Mouse (Mus musculus): Measurements from ENCODE around the gene Epb41l1. TPM values are rescaled to one million over a fixed set of nuclear protein-coding genes. Genes with fewer than 3 reads are reported as not detected.

The Epb41l1 gene
- polyA plus RNA-seq, 1 experiment from 2014 or later = 3.1 TPM

DNA sequence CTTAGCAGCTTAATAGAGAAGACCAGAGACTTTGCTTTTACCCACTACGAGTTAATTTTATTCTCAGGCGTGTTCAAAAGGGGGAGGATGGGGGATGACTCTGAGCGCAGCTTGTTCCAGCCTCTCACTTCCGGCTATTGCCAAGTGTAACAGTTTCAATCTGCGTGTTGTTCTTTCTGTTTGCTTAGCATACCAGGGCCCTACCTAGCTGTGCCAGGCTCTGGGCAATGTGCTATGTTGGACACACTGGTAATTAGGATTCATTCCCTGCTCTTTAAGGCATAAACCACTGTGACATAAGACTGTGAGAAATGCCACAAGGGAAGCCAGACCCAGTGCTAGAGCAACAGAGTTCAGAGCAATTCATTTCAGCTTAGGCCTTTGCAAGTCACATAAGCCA is 142.8 kb downstream of the Epb41l1 start:
- Histone ChIP-seq H3K4me3 (ENCODE audit: low read depth, low read length) (no peak overlapping the region), H3K27me3 (ENCODE audit: control insufficient read depth, insufficient read depth, low read length) (no peaks in the 10 kb centered on the region), H3K9ac (ENCODE audit: low read length) (no peak overlapping the region), H3K9me3 (ENCODE audit: control insufficient read depth, low read length) (no peaks in the 10 kb centered on the region), H3K27ac (ENCODE audit: low read depth, low read length) (no peak overlapping the region), H3K36me3 (ENCODE audit: control insufficient read depth, insufficient read depth, low read length) (peaks cover 3% of the 10 kb centered on the region; the same call in 1 of the 2 replicates), H3K4me2 (ENCODE audit: low read depth, low read length, severe bottlenecking) (no peak overlapping the region), H3K4me1 (replicated peaks; ENCODE audit: control insufficient read depth, insufficient read depth, low read length) (no peaks in the 10 kb centered on the region)
- no peak for DNase-seq (ENCODE audit: low spot score)
- 96% methylated on average over 5 of the region's 5 CpGs for WGBS
- ATAC-seq (replicated peaks; ENCODE audit: low FRiP score) = no peak

DNA sequence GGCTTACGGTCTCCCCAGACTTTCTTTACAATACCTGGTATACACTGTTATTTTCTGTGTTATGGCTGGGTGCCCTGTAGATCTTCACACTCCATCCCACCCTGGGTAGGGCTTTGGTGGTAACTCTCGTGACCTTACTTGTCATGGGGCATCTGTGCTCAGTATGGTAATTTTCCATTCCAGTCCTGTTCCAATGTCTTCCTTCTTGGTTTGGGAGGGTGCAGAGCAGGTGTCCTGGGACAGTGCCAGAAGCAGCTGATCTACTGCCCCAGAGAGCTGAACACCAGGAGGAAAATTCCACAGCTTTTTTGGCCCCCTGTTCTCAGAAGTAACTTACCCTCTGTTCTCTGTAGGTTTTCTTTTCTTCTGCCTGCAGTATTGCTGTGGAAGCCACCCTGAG is 145.8 kb downstream of the Epb41l1 start:
- Histone ChIP-seq H3K27me3 (ENCODE audit: control insufficient read depth, insufficient read depth, low read length) (no peaks in the 10 kb centered on the region), H3K4me1 (replicated peaks; ENCODE audit: control insufficient read depth, insufficient read depth, low read length) (no peaks in the 10 kb centered on the region), H3K9me3 (ENCODE audit: control insufficient read depth, low read length) (no peaks in the 10 kb centered on the region), H3K4me3 (ENCODE audit: low read depth, low read length) (no peak overlapping the region), H3K9ac (ENCODE audit: low read length) (no peak overlapping the region), H3K27ac (ENCODE audit: low read depth, low read length) (no peak overlapping the region), H3K36me3 (ENCODE audit: control insufficient read depth, insufficient read depth, low read length) (peaks cover 3% of the 10 kb centered on the region; the same call in 1 of the 2 replicates), H3K4me2 (ENCODE audit: low read depth, low read length, severe bottlenecking) (no peak overlapping the region)
- 92% methylated on average over 2 of the region's 2 CpGs for WGBS
- DNase-seq (ENCODE audit: low spot score) (no peak), ATAC-seq (replicated peaks; ENCODE audit: low FRiP score) (no peak)

DNA sequence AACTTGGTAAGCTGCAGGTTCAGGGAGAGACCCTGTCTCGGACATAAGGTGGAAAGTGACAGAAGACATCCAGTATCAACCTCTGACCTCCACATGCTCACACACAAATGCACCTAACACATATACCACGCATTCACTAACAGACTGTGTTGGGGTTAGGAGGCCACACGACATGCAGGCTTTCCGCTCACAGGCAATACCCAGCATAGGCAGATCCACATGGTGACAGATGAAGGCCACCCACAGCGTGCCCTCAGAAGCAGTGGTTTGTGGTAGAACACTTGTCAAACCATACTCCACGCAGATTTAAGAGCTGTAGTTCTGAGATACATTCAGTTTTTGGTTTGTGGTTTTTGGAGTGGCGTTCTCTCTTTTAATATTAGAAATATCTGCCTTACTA is 147.9 kb downstream of the Epb41l1 start:
- DNase-seq (ENCODE audit: low spot score) (no peak), ATAC-seq (replicated peaks; ENCODE audit: low FRiP score) (no peak)
- no peak overlapping the region for H3K27ac ChIP-seq (ENCODE audit: low read depth, low read length)
- no peaks in the 10 kb centered on the region for H3K9me3 ChIP-seq (ENCODE audit: control insufficient read depth, low read length)
- peaks cover 3% of the 10 kb centered on the region; the same call in 1 of the 2 replicates for H3K36me3 ChIP-seq (ENCODE audit: control insufficient read depth, insufficient read depth, low read length)
- no peak overlapping the region for H3K9ac ChIP-seq (ENCODE audit: low read length)
- H3K4me2 ChIP-seq (ENCODE audit: low read depth, low read length, severe bottlenecking) = no peak overlapping the region
- H3K4me3 ChIP-seq (ENCODE audit: low read depth, low read length) = no peak overlapping the region
- 87% methylated on average over 7 of the region's 7 CpGs for WGBS
- no peaks in the 10 kb centered on the region for H3K27me3 ChIP-seq (ENCODE audit: control insufficient read depth, insufficient read depth, low read length)
- H3K4me1 ChIP-seq (replicated peaks; ENCODE audit: control insufficient read depth, insufficient read depth, low read length) = no peaks in the 10 kb centered on the region

DNA sequence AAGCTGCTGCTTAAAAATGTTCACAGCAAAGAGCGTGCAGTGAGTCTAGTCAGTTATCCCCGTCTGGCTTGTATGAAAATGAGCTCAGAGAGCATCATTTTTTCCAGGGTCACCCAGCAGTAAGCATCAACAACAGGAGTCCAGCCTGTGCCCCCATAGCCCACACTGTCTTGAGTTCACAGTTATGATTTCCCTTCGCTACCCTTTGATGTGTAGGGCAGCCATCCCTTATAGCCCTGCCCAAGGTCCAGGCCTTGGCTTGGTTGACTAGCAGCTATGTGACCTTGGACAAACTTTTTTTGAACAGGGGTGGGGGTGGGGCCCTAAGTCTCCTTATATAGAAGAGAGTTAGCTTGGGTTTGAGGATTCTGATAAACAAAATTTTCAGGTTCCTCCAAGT is 148.6 kb downstream of the Epb41l1 start:
- DNase-seq (ENCODE audit: low spot score) (no peak), ATAC-seq (replicated peaks; ENCODE audit: low FRiP score) (no peak)
- Histone ChIP-seq H3K4me3 (ENCODE audit: low read depth, low read length) (no peak overlapping the region), H3K4me2 (ENCODE audit: low read depth, low read length, severe bottlenecking) (no peak overlapping the region), H3K27me3 (ENCODE audit: control insufficient read depth, insufficient read depth, low read length) (no peaks in the 10 kb centered on the region), H3K9me3 (ENCODE audit: control insufficient read depth, low read length) (no peaks in the 10 kb centered on the region), H3K27ac (ENCODE audit: low read depth, low read length) (no peak overlapping the region), H3K9ac (ENCODE audit: low read length) (no peak overlapping the region), H3K36me3 (ENCODE audit: control insufficient read depth, insufficient read depth, low read length) (peaks cover 3% of the 10 kb centered on the region; the same call in 1 of the 2 replicates), H3K4me1 (replicated peaks; ENCODE audit: control insufficient read depth, insufficient read depth, low read length) (no peaks in the 10 kb centered on the region)
- 92% methylated on average over 3 of the region's 3 CpGs for WGBS

DNA sequence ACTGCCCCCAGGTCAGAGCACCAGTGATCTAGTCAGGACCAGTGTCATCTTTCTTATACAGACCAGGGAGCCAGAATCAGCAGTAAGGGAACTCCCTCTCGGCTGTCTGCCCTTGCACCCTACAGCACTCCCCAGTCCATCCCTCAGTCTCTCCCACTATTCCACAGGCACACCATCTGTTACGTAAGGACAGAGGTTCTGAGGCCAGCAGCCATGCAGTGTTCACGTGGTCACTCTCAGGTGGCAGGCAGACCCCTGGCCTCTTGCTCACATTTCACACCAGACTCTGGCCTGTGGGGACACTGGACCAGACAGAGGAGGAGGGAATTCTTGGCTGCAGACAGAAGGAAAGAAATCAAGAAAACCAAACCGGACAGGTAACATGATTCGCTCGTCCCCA is 150.8 kb downstream of the Epb41l1 start:
- Histone ChIP-seq H3K4me2 (ENCODE audit: low read depth, low read length, severe bottlenecking) (no peak overlapping the region), H3K9me3 (ENCODE audit: control insufficient read depth, low read length) (no peaks in the 10 kb centered on the region), H3K4me3 (ENCODE audit: low read depth, low read length) (no peak overlapping the region), H3K36me3 (ENCODE audit: control insufficient read depth, insufficient read depth, low read length) (peaks cover 3% of the 10 kb centered on the region; the same call in 1 of the 2 replicates), H3K9ac (ENCODE audit: low read length) (no peak overlapping the region), H3K4me1 (replicated peaks; ENCODE audit: control insufficient read depth, insufficient read depth, low read length) (no peaks in the 10 kb centered on the region), H3K27ac (ENCODE audit: low read depth, low read length) (no peak overlapping the region), H3K27me3 (ENCODE audit: control insufficient read depth, insufficient read depth, low read length) (no peaks in the 10 kb centered on the region)
- ATAC-seq (replicated peaks; ENCODE audit: low FRiP score) = no peak
- no peak for DNase-seq (ENCODE audit: low spot score)
- WGBS = 84% methylated on average over 6 of the region's 6 CpGs

DNA sequence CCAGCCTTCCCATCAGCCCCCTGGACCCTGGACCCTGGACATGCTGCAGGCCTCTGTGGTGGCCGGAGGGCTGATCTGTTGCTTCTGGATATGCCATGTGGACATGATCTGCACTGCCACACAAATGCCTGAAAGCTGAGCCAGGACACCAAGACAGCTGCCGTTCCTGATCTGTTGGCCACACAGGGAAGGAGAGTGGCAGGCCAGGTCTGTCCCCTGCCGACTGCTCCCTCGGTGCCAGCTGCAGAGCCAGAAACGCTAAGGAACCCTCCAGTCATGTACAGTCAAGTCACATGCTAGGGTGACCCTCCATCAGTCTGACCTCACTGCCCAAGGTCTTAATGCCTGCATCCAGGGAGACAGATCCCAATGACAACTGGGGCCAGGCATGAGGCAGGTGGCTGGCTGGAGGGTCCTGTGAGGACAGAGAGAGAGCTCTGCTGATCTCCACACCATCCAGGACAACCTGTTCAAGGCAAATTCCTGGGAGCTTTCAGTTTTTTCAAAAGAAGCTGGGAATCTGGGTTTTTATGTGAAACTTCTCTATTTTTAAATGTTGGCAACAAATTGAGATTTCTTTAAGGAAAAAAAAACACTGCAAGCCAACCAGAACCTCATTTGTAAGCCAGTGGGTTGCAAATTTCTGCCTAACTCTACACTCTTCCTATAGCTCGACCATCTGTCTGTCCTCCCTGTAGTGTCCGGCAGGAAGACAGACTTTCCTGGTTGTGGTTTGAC is 156.3 kb downstream of the Epb41l1 start:
- H3K9me3 ChIP-seq (ENCODE audit: control insufficient read depth, low read length) = no peaks in the 10 kb centered on the region
- H3K4me2 ChIP-seq (ENCODE audit: low read depth, low read length, severe bottlenecking) = no peak overlapping the region
- H3K36me3 ChIP-seq (ENCODE audit: control insufficient read depth, insufficient read depth, low read length) = no peaks in the 10 kb centered on the region
- WGBS = 85% methylated on average over 7 of the region's 7 CpGs
- no peaks in the 10 kb centered on the region for H3K4me1 ChIP-seq (replicated peaks; ENCODE audit: control insufficient read depth, insufficient read depth, low read length)
- no peak overlapping the region for H3K9ac ChIP-seq (ENCODE audit: low read length)
- no peak overlapping the region for H3K27ac ChIP-seq (ENCODE audit: low read depth, low read length)
- H3K27me3 ChIP-seq (ENCODE audit: control insufficient read depth, insufficient read depth, low read length) = no peaks in the 10 kb centered on the region
- no peak overlapping the region for H3K4me3 ChIP-seq (ENCODE audit: low read depth, low read length)
- ATAC-seq (replicated peaks; ENCODE audit: low FRiP score) (no peak), DNase-seq (ENCODE audit: low spot score) (no peak)

DNA sequence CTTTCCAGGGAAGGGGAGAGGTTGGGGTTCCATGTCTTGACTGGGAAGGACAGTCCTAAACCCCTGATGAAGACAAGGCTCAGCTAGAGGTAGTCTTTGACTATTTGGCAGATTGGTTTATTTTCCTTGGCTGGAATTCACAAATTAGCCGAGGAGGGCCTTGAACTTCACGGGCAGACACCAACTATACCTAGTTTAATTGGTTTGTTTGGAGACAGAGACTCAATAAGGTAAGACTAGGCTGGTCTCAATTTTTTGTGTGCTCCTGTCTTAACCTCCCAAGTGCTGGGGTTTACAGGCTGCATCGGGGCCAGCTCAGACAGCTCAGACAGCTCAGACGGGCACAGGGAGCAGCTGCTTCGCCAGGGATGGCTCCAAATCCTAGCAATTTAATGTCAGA is 159.8 kb downstream of the Epb41l1 start:
- Histone ChIP-seq H3K4me2 (ENCODE audit: low read depth, low read length, severe bottlenecking) (no peak overlapping the region), H3K9ac (ENCODE audit: low read length) (no peak overlapping the region), H3K4me1 (replicated peaks; ENCODE audit: control insufficient read depth, insufficient read depth, low read length) (peaks cover 3% of the 10 kb centered on the region), H3K27ac (ENCODE audit: low read depth, low read length) (no peak overlapping the region), H3K36me3 (ENCODE audit: control insufficient read depth, insufficient read depth, low read length) (no peaks in the 10 kb centered on the region), H3K27me3 (ENCODE audit: control insufficient read depth, insufficient read depth, low read length) (no peaks in the 10 kb centered on the region), H3K9me3 (ENCODE audit: control insufficient read depth, low read length) (no peaks in the 10 kb centered on the region), H3K4me3 (ENCODE audit: low read depth, low read length) (no peak overlapping the region)
- WGBS = 81% methylated on average over 5 of the region's 5 CpGs
- ATAC-seq (replicated peaks; ENCODE audit: low FRiP score) (no peak), DNase-seq (ENCODE audit: low spot score) (no peak)

DNA sequence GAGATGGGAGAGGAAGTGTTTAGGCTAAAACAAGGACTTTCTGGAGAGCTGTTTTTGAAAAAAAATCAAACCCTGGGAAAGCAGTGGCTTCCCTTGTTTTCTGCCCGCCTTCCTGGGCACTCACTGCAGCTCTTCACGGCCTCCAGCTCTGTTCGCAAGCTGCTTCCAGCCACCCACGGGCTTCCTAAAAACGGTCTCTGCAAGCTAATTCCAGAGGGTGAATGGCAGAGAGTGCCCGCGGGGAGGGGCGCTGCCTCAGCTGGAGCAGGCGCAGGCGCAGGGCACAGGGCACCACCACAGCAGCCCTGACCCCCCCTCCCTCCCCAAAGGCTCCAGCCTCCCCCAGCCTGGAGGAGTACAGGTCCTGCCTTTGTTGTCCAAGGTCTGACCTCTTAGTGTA is 160.5 kb downstream of the Epb41l1 start:
- Histone ChIP-seq H3K9me3 (ENCODE audit: control insufficient read depth, low read length) (no peaks in the 10 kb centered on the region), H3K4me2 (ENCODE audit: low read depth, low read length, severe bottlenecking) (no peak overlapping the region), H3K36me3 (ENCODE audit: control insufficient read depth, insufficient read depth, low read length) (no peaks in the 10 kb centered on the region), H3K27ac (ENCODE audit: low read depth, low read length) (no peak overlapping the region), H3K4me3 (ENCODE audit: low read depth, low read length) (no peak overlapping the region), H3K27me3 (ENCODE audit: control insufficient read depth, insufficient read depth, low read length) (no peaks in the 10 kb centered on the region), H3K9ac (ENCODE audit: low read length) (no peak overlapping the region), H3K4me1 (replicated peaks; ENCODE audit: control insufficient read depth, insufficient read depth, low read length) (peaks cover 3% of the 10 kb centered on the region)
- ATAC-seq (replicated peaks; ENCODE audit: low FRiP score) (no peak), DNase-seq (ENCODE audit: low spot score) (no peak)
- WGBS = 70% methylated on average over 10 of the region's 10 CpGs

DNA sequence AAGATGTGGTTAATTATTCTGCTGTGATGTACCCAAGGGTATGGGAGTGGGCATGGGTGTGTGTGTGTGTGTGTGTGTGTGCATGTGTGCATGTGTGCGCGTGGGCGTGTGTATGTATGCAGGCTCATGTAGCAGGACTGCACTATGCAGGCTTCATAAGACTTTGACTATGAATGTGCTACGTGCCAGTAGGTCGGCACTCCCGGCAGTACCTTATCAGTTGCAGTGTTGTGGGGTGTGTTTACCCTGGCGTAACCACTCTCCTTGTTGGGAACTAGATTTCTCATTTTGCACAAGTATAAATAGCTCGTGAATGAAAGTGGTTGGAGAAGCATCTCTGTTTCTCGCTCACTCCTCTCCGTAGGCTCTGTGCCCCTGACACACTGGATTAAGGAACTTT is 162.2 kb downstream of the Epb41l1 start:
- H3K27me3 ChIP-seq (ENCODE audit: control insufficient read depth, insufficient read depth, low read length) = no peaks in the 10 kb centered on the region
- H3K4me2 ChIP-seq (ENCODE audit: low read depth, low read length, severe bottlenecking) = no peak overlapping the region
- ATAC-seq (replicated peaks; ENCODE audit: low FRiP score) (no peak), DNase-seq (ENCODE audit: low spot score) (no peak)
- WGBS = 92% methylated on average over 10 of the region's 10 CpGs
- no peaks in the 10 kb centered on the region for H3K9me3 ChIP-seq (ENCODE audit: control insufficient read depth, low read length)
- H3K9ac ChIP-seq (ENCODE audit: low read length) = no peak overlapping the region
- H3K4me3 ChIP-seq (ENCODE audit: low read depth, low read length) = no peak overlapping the region
- H3K27ac ChIP-seq (ENCODE audit: low read depth, low read length) = no peak overlapping the region
- H3K4me1 ChIP-seq (replicated peaks; ENCODE audit: control insufficient read depth, insufficient read depth, low read length) = peaks cover 3% of the 10 kb centered on the region
- no peaks in the 10 kb centered on the region for H3K36me3 ChIP-seq (ENCODE audit: control insufficient read depth, insufficient read depth, low read length)

Measured in forebrain, embryonic 11.5 days (tissue).